Mouse (Mus musculus) C2C12 (cell line): ENCODE results near the gene Zkscan17.

Experiments used
- CEBPB ChIP-seq: IDR thresholded peaks from one replicate; pipeline ENCODE4 v1.6.1; 2011; ENCODE audit warnings: low read depth, mild to moderate bottlenecking, control low read depth, moderate library complexity
- CTCF ChIP-seq: IDR thresholded peaks from one replicate; pipeline ENCODE4 v1.5.1; 2011; ENCODE audit not compliant: control insufficient read depth, insufficient read depth, insufficient read length
- MAX ChIP-seq: IDR thresholded peaks from one replicate; pipeline ENCODE4 v1.6.1; 2011; ENCODE audit warnings: mild to moderate bottlenecking, control low read depth
- MYOD1 ChIP-seq: IDR thresholded peaks from one replicate; pipeline ENCODE4 v1.6.1; 2011; ENCODE audit warnings: low read depth; ENCODE audit not compliant: control insufficient read depth, insufficient read length
- MYOG ChIP-seq: IDR thresholded peaks from one replicate; pipeline ENCODE4 v1.6.1; 2011; ENCODE audit not compliant: control insufficient read depth, insufficient read length; ENCODE audit errors: extremely low read depth
- USF1 ChIP-seq: IDR thresholded peaks from one replicate; pipeline ENCODE4 v1.6.1; 2011; ENCODE audit warnings: low read depth, mild to moderate bottlenecking, control low read depth, moderate library complexity

- TF ChIP-seq CTCF (no peak), USF1 (no peak), MAX (no peak), MYOD1 (no peak), CEBPB (no peak), MYOG (no peak)
Measured at GRCm38 (mm10) chr11:59518226-59518625, 8.3 kb downstream of the Zkscan17 start.
